Mouse (Mus musculus) urinary bladder, adult 18-20 months (tissue): Measurements from ENCODE around the gene 4930442H23Rik.

Experiments used
- DNase-seq, 2 experiments: peaks; one replicate each; pipeline ENCODE4 v3.0.0; 2022; ENCODE audit warnings: low spot score in 2 of 2, mixed read lengths in 2 of 2

4930442H23Rik gene

DNA sequence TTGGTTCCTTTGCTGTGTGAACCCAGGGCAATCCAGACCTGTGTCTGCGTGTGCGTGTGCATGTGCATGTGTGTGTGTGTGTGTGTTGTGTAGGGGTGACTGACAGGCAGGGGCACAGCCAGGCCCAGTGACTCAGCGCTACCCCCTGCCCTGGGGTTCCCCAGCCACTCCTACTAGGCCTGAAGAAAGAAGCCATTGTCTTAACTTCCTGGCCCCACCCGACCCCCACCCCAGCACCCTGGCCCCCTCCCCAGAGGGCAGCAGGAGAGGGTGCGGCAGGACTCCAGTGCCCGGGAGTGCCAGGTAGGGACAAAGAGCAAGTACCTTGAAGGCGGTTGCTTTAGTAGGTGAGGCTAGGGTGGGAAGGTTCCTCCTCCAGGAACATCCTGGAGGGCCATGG, 37.9 kb downstream of the 4930442H23Rik start:
- no peak for DNase-seq

DNA sequence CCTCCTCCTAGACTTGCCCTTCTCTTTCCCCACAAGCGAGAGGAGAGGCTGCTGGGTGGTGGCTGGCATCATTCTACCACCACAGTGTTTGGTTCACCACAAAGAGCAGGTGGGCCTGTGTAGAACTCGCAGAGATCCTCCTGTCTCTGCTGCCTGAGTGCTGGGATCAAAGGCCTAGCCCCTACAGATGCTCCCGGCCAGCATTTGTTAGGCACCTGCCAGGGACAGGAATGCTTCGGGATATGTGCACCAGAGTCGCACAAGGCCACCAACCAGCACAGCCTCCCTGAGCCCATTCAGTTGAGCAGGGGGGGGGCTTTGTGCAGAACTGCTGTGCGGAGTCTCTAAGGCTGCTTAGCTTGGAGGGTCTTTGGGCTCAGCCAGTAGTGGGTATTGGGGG, 38.3 kb downstream of the 4930442H23Rik start:
- DNase-seq: no peak

DNA sequence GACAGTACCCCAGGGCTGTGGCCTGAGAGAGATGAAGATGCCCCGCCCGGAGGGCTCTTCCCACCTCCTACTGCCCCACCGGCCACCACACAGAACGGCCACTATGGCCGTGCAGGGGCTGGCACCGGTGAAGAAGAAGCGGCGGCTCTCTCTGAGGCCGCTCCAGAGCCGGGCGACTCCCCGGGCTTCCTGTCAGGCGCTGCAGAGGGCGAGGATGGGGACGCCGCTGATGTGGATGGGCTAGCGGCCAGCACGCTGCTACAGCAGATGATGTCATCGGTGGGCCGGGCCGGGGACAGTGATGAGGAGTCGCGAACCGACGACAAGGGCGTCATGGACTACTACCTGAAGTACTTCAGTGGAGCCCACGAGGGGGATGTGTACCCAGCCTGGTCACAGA, 39.0 kb downstream of the 4930442H23Rik start:
- DNase-seq: no peak

DNA sequence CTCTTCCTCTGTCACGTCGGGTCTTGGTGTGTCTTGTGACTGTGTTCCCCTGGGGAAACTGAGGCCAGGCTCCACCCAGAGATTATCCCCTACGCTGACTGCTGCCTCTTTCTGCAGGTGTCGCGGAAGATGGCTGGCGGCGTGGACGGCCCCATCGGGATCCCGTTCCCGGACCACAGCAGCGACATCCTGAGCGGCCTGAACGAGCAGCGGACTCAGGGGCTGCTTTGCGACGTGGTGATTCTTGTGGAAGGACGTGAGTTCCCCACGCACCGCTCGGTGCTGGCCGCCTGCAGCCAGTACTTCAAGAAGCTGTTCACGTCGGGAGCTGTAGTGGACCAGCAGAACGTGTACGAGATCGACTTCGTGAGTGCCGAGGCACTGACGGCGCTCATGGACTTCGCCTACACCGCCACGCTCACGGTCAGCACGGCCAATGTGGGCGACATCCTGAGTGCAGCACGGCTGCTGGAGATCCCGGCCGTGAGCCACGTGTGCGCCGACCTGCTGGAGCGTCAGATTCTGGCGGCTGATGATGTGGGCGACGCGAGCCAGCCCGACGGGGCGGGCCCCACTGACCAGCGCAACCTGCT, 39.7 kb downstream of the 4930442H23Rik start:
- no peak for DNase-seq

DNA sequence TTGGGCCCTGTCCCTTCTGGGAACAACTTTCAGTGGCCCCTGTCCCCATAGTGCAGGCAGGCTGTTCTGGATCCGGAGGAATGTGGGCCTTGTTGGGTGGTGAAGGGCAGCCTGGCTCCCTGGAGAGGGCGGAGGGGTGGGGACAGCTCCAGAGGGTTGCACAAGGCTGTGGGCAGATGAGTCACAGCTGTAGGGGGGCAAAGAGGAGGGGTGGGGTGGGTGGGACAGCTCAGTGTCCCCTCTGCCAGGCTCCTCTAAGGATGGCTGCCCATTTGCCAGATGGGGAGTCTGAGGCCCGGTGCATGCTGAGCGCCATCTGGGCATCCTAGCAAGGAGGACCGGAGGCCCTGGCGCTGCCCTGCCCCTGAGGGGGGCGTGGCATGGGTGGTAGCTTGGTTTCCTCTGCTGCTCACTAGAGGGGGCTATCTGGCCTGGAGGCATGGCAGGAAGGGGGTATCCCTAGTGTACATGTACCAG, 40.5 kb downstream of the 4930442H23Rik start:
- DNase-seq: no peak

DNA sequence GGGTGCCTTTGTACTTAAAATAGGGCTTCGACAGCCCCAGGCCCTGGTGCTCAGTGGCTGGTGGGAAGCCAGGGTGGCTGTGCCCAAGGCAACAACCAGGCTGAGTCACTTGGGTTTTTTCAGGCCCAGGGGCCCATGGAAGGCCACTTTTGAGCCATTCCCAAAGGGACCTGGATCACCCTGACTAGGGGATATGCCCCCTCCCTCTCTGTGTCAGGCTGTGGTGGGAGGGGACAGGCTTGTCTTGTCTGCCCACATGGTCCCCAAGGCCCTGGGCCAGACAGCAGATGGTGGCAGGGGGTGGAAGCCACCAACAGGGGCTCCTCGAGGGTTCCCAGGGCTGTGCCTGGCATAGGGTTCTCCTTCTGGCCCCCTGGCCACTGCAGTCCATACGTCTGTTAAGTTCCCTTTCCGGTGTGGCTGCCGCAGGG, 41.1 kb downstream of the 4930442H23Rik start:
- no peak for DNase-seq

DNA sequence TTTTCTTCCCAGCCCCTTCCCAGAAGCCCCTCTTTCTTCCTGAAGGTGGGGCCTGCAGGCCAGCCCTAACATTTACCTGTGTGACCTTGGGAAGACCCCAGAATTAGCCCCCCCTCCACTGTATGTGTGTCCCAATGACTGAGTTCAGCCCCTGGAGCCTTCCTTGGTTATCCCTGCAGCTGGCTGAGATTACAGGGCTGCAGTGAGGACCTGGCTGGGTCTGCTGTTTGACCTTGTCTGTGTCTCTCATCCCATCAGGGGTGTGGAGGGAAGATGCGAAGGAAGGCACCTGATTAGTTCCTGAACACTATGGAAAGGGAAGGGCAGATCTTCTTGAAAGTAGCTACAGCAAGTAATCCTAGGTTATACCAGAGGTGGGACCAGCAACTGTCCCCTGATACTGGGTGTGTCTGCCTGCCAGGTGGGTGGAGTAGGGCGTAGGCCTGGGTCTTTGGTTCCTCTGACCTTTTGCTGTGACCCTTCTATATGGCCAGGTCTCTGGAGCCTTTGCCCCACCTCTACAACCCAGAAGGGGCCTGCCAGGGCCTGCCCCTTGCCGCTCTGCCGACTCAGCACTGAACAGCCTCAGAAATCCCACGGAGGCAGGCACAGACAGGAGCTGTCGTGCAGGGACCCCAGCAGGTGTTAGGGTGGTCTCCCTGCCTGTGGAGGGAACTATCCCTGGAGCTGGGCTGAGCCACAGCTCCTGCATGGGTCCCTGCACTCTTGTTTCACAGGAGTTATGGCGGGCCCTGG, 42.0 kb downstream of the 4930442H23Rik start:
- peak in 1 of 2 experiments; percentile 49 for DNase-seq

DNA sequence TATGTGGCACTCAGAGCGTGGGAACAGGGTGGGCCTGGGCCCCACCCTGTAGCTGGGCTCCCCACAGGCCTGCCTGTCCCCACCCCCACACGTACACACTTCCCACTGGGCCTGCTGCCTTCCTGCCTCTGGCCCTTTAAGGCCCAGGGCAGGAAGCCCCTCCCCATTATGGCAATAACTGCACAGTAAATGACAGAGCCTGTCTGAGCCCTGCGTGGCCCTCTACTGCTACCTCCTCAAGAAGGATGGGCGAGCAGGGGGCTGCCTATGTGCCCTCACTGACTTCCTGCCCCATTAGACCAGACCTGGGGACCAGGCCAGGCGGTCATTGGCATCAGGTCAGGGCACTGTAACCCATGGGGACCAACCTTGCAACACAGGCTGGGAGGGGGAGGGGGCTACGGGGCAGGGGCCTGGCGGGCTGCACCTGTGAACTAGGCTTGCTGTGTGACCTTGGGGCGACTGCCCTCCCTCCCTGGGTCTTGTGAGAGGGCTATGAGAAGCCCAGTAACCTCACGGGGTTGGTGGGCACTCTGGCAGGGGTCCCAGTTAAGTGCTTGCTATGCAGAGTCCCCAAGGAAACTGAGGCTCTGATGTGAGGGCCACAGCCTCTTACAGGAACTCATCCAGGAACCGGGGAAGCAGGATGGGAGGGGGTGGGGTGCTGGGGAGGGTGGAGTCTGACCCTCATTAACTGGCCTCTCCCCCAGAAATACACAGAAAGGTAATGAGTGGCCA, 42.8 kb downstream of the 4930442H23Rik start:
- no peak for DNase-seq

DNA sequence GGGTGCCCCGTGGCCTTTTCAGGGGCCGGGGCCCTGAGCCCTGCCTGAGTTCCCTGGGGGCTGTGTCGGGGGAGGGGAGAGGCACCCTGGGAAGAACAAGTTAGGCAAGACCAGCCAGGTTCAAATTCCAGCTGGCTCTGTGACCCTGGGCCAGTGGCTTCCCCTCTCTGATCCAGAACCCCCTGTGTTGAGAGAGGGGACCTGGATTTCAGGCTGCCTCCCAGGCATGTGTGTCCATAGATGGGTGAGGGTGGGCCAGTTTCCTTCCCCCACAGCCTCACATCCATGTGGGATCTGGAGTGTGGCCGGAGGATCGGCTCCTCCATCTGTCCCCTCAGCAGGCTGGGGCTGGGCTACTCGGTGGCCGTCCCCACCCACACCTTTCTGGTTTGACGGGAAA, 43.6 kb downstream of the 4930442H23Rik start:
- DNase-seq: no peak

DNA sequence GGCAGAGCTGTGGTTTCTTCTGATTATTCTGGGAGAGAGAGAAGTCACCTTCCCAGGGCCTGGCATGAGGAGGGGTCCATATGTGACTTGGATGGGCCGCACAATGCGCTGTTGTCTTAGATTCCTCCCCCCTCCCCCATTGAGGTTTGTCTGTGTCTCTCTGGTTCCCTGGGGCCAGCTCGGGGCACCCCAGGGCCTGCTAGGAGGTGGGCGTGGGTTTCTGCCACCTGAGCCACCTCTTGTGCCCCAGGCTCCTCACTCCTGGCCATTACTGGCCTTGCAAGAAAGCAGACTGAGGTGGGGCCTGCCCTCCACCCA, 44.2 kb downstream of the 4930442H23Rik start:
- no peak for DNase-seq

DNA sequence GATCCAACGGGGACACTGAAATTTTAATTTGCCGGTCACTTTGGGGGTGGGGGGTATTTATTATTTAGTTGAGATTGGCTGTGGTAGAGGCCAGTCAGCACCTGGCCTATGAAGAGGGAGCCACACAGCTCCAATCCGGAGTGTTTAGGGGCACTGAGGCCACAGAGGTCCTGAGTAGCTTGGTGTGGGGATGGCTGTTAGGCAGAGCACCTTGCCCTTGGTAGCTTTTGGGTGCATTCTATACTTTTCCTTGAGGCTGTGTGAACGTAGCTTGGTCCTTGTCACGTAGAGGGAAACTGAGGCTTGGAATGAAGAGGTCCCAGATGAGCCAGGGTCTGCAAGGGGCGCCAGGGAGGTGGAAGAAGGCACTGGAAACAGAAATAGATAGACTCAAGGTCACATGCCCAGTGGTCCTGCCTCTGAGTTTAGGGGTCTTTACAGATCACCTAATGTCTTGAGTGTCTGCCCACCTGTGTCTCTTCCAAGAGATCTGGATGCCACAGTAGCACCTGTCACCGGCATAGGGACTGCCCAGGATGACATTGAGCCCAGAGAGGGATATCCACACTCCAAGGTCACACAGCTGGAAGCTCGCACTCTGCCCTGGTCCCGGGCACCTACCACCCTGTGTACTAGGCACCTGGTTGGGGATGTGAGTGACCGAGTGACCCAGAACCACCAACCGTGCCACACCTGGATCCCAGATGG, 44.7 kb downstream of the 4930442H23Rik start:
- no peak for DNase-seq

DNA sequence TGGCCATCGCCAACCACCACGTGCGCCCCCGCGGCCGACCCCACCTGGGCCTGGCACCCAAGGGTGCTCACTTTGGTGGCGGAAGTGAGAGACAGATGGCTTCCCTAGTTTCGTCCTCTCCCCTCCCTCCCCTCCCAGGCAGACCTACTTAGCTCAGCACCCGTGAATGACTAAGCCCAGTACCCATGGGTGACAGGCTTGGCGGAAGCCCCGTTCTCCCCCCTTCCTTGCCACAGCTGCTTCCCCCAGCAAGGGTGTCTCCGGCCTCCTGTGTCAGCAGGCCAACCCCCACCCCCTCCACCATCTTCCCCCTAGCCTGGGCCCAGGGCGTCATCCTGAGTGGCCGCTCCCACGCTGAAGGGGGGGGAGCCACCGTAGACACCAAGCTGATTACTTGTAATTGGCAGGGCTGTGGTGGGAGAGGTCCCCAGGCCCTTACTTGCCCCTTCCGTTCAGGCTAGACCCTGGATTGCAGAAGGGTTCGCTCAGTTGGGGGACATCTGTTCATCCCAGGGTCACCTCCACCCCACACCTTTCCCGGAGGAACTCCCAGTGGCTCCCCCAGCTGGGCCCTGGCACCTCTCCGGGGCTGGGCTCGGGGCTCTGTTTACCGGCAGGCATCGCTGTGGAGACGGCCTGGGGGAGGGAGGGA, 45.4 kb downstream of the 4930442H23Rik start:
- DNase-seq: no peak

DNA sequence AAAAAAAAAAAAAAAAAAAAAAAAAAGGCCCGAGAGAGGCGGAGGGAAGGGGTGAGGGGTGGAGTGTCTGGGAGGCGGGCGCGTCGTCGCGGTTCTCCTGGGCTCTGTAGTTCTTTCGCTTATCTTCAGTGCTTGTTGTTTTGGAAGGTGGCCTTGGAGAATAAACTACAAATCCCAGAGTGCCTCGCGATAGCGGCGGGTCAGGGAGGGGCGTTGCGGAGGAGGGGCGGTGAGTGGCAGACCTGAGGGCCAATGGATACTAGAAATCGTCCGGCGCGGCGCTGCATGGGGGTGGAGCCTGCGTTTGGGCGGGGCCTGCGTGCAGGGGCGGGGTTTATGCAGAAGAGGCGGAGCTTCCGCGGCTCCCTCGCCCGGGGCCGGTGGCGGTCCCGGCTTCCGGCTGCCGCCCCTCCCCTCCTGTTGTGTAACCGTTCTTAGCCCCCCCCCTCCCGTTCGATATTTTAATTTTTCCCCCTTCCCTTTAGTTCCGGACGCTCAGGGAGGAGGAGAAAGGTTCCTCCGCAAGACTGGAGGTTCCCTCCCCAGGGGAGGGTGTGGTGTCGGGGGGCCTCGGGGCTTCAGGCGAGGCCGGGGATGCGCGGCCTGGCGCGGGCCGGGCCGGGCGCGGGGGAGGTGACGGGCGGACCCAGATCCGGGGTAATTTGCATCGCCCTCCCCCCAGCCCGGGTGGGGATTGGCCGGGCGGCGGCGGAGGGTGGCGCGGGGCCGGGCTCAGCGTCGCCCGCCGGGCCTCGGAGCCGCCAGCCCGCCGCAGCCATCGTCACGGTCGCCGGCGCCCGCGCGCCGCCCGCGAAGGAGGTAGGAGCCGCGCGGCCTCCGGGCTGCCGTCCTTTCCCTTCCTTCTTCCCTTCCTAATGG, 46.2 kb downstream of the 4930442H23Rik start:
- peak; percentile 99 to 100 for DNase-seq

DNA sequence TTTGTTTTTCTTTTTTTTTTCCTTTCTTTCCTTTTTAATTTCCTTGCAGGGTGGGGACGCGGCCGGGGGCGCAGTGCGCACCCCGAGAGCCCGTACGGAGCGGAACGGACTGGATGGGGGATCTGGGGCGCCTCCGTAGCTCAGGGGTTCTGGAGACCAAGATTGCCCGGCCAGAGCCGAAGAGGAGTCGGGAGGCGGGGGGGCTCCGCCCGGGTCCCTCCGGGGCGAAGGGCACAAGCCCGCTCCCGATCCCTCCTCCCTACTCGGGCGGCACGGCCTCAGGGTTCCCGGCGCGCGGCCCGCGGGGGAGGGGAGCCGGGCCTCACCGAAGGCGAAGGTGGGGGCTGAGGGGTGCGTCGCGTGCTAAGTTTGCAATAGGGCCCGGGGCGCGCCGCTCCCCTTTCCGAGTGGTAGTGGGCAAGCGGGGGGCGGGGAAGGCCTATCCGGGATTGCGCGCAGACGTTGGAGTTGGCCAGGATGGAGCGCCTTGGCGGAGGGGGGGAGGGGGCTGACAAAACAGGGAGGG, 46.9 kb downstream of the 4930442H23Rik start:
- DNase-seq: peak; percentile 61 to 79

DNA sequence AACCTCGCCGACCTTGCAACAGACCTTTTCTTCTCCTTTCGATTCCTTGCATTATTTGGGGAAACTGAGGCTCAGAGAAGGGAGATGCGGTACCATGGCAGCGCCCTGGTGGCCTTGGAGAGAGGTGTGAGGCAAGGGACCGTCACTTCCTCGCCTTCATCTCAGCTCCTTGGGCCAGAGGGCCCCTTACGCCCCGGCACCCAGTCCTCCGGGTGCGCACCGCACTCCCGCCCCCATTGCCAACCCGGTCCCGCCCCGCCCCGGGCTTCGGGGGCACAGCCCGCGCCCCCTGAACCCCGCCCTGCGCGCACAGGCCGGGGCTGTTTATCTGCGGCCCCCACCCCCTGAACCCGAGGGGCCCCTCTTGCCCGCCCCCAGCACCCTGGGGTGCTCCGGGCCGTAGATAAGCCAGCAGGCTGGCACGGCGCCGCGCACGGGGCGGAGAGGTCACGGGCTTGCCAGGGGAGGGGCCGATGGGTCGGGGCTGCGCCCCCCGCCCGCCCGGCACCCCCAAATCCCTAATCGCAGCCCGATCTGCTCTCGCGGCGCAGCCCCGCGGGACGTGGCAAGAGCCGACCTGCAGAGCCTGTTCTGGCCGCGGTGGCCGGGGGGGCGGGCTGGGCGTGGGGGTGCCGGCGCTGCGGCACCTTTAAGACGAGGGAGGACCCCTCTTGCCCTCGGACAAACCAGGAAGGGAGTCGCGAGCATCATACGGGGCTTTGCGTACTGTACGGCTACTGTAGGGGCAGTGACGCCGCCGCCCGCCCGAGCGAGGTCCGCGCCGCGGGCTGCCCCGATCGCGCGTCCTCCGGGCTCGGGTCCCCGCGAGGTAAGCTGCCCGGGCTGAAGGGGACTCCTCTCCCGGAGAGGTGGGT, 47.6 kb downstream of the 4930442H23Rik start:
- peak; percentile 67 to 76 for DNase-seq

DNA sequence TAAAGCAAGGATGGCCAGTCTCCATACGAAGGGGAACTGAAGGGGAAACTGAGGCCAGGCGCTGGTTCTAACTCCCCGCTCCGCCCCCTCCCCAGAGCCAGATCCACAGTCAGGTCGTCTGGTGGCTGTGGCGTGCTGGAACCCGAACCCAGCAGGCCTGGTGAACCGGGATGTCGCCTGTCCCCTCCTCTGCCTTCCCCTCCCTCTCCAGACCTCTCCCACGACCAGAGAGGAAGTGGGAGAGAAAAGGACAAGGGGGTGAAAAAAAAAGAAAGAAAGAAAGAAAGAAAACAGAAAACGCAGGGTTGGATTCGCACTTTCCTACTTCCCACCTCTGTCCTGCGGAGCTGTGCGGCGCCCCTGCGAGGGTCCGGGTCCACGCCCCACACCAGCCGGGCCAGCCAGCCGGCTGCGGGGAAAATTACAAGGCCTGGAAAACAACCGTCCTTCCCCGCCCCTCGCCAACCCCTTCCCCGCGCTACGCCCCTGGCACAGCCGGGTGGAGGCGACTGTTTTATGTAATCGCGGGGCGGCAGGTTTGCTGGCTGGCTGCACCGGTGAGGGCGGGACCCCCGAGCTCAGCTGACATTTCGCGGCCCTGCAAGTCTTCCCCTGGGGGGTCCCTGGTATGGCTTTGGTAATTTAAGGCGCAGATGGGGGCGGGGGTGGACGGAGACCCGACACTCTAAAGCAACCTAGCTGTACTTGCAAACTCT, 48.5 kb downstream of the 4930442H23Rik start, which contains the start of gene Zbtb7a:
Zbtb7a (plus strand) TSS at position 255 of the 716 bp plus-strand sequence.
- peak in 1 of 2 experiments; percentile 44 for DNase-seq

DNA sequence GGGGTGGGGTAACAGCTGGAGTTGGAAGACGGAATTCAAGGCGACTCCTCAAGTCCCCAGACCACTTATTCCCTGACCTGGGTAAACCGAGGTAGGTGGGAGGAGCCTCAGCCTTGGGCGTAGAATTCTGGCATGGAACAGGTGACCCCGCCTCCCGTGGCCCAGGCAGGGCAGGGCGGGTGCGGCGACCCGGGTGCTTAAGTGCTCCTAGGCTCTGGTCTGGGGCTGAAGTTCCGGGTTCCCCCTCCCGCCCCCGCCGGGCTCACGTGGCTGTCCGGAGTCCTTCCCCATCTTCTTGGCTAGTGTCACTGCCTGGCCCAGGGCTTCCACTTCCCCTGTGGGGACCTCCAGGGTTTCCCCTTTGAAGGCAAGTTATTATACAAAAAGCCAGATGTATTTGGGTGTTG, 49.5 kb downstream of the 4930442H23Rik start:
- DNase-seq: peak; percentile 62 to 66
